Mouse (Mus musculus) bone marrow macrophage, adult 2 months (primary cell): ENCODE data around the gene Fgf15.

Experiments
- CTCF ChIP-seq: IDR thresholded peaks from 2 replicates; pipeline ENCODE4 v1.5.1; 2012; ENCODE audit warnings: low read depth, mild to moderate bottlenecking, low read length, moderate library complexity
- POLR2A ChIP-seq: IDR thresholded peaks from 2 replicates; pipeline ENCODE4 v1.6.1; 2012; ENCODE audit warnings: mild to moderate bottlenecking, low read depth, low read length, borderline replicate concordance

GRCm38 (mm10) chr7:144894191-144894590 lies 2.1 kb upstream of the Fgf15 start:
- TF ChIP-seq CTCF: peak; percentile 27; the same call in 1 of the 2 replicates
- no peak for TF ChIP-seq POLR2A
